Mouse (Mus musculus) layer of hippocampus, adult 11-12 months (tissue): ENCODE measurements around the gene Adam8.
A peak's percentile ranks its signal among the peaks of the same experiment; 100 is the strongest.

ENCODE experiments used
- DNase-seq: peaks from one replicate; pipeline ENCODE4 v3.0.0; 2022; ENCODE audit warnings: low spot score

Gene Adam8

DNA sequence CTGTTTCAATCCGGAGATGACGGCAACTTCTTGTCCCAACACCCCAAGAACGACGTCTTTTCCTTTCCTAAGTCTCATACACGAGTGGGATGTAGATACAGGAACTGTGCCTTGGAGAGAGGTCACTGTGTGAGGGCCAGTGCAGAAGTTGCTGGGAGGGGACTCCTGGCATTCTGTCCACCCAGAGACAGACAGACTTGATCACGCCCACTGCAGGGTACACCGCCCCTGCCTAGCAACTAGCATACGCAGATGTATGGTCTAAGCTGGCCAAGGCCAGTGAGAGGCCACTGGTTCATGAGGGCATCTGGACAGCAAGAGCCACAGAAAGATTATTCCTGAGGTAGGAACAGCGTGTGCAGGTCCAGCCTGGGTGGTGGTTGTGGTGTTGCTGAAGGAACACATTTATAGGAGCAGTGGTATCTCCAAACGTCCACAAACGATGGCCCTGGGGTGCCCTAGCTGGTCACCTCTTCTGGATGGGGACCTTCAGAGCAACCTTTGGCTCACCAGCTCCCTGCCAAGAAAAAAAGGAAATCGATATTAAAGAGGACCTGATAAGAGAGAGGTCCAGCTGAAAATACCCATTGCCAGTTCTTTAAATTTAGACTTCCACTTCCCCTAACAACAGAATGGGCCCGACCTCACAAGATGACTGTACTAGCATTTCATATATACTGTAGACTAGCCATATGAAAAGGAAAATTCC lies 13.2 kb downstream of the Adam8 start:
- peak; percentile 31 for DNase-seq

DNA sequence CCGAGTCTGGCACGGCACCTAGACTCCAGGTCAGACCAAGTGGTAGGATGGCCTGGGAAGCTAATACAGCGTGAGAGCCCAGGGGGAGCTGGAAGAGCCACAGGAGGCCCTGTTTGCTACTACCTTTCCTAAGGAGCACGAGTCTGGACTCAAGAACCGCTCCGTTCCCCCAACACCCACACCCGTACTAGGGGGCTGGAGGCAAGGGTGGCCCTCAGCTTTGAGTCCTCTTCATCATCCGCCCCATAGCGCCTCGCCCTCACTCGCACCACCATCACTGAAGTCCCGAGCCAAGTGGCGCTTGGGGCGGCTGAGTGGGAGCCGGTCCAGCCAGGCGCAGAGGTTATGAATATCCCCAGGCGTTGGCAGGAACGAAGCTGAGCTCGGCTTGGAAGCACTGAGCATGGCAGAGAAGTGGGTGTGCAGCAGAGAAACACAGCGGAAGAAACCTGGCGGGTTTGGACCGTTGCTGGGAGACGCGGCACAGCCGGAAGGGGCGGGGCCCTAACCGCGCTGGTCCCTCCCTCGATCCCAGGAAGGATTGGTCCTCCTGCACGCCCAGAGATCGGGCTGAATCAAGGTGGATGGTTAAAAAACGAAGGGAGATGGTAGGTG lies 14.0 kb downstream of the Adam8 start, which contains the start of gene 6430531B16Rik:
Gene 6430531B16Rik (minus strand): TSS at position 478 of the 615 bp plus-strand sequence.
- peak; percentile 88 for DNase-seq

DNA sequence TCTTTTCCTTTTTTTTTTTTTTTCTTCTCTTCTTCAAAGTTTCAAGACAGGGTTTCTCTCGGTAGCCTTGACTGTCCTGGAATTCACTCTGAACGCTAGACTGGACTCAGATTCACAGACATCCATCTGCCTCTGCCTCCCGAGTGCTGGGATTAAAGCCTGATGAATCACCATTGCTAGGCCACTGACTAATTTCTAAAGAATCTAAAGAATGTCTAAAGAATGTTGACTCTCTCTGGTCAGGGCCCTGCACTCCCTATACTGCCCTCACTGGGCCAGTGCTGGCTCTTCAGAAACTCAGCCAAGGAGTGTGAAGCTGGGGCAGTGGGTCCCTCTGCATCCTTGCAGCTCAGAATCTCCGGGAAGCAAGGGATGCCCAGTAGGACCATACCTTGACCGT lies 16.9 kb downstream of the Adam8 start:
- DNase-seq = no peak

DNA sequence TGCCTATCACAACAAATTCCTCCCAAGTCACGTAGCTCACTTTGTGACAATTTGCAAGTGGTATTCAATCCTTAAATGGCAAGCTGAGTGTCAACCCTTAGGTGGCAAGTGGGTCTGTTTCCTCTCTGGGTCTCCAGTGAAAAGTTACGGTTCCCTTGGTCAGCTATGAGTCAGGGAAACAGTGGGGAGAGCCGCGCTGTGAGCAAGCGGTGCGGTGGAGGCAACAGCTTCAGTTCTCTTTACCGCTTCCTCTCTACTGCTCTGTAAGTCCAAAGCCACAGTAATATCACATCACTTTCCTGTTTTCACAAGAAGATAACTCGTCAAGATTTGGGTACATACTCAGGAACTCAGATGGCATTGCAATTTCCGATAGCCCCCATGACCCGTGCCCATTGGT lies 18.1 kb downstream of the Adam8 start:
- no peak for DNase-seq

DNA sequence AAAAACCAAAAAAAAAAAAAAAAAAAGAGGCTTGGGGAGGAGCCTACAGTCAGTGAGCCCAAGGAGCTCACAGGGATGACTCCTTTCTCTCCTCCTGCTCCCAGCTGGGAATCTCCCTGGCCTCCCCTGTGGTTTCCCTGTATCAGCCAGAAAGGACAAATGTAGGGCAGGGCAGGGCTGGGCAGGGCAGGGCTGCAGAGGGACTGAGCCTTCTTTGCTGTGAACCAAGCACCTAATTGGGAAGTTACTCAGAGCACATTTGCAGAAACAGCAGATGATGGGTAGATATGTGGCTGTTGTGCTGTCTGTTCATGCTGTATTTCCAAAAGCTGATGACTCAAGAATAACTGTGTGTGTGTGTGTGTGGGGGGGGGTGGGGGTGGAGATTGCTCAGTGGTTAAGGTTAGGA lies 19.4 kb downstream of the Adam8 start:
- DNase-seq = no peak

DNA sequence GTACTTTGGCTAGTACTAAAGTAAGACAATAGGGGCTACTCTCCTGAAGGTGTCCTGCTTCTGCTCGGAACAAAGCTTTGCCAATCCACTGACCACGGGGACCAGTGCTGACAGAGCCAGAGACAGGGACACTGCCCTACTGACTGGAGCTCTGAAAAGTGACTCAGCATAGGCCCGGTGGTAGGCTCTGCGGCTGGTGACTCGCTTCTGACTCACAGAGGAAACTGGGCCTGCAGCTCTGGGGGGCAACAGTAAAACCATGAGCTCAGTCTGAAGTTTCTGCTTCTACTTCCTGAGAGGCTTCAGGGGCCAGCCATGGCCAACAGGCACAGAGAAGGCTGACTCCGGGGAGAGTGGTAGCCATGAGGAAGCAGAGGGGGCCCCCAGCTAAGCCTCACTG lies 20.9 kb downstream of the Adam8 start:
- DNase-seq = no peak

DNA sequence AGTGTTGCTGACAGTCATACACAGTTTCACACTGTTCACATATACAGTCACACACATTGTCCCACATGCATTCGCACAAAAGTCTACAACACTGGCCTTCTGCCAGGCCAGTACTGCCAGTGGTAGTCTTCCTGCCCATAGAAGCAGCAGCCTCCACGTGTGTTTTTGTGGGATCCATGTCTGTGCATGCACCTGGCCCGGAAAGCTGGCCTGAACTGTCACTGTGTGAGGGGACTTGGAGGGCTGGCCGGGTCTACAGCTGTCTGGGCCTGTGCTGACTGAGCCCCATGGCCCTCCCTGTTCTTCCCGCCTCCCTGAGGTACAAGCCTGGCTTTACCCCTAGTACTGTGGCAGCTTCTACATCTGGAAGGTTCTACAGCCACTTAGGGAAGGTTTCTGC lies 21.4 kb downstream of the Adam8 start:
- no peak for DNase-seq

DNA sequence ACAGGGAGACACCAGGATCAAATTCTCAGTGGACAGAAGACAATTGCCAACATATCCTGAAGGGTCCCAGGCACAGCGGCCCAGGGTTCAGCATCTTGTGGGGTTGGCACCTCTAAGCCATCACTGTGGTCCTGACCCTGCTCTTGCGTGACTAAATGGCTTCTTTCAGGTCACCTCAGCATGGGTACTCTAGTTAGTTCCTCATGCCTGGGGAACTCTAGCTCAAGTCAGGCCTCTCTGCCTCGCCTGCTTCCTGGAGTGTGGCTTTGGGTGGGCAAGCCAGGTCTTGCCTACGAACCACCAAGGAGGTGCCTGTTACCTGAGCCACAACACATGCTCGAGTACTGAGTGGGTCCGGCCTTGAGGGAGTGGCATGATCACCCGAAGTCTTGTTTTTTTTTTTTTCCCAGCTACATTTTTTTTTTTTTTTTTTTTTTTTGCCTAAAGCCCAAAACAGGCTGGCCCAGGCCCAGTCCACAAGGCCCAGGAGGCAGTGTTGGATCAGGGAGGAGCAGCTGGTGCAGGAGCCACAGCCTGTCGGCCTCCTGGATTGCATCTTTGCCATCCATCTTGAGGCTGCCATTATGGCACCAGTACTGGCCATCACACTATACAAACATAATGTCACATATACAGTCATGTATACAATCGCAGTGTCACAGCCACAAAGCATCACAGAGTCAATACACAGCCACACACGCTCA lies 22.0 kb downstream of the Adam8 start:
- DNase-seq = no peak

DNA sequence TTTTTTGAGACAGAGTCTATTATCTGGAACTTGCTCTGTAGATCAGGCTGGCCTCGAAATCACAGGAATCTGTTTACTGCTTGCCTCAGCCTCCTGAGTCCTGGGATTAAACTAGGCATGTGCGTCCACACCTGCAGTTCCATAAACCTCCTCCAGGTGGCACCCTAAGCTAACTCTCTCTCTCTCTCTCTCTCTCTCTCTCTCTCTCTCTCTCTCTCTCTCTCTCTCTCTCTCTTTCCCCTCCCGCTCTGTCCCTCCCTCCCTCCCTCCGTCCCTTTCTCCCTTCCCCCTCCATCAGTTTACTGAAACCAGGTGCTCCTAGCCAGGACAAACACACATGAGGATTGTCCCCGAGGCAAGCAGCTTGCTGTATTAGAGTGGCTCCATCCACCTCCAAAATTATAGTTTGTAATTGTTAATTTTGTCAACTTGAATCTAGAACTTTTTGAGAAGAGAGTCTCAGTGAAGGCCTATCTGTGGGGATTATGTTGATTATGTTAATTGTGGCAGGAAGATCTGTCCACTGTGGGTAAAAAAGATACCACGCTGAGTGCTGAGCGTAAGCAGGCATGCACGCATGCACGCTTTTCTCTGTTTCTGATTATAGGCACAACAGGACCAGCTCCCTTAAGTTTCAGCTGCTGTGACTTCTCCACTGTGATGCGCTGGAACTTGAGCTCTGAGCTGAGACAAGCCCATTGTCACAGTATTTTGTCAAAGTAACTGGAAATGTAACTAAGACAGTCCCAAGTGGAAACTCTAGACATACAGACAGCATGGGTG lies 22.8 kb downstream of the Adam8 start:
- DNase-seq = peak; percentile 94

DNA sequence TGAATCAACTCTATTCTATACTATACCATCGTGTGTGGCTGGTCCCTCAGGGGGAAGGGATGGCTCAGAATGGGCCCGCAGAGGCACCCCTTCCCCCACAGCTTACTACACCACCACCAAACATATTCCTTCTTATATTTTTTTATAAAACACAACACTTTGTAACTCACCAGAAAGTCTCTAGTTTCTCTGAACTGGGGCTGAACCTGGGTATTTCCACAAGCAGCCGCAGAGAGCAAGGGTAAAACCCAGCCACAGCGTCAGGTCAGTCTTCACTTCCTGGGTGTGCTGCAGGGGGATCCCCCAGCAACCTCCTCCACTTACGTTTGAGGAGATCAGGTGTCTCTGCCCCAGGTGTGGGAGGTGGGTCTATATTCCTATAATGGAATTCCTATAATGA lies 23.9 kb downstream of the Adam8 start:
- no peak for DNase-seq

DNA sequence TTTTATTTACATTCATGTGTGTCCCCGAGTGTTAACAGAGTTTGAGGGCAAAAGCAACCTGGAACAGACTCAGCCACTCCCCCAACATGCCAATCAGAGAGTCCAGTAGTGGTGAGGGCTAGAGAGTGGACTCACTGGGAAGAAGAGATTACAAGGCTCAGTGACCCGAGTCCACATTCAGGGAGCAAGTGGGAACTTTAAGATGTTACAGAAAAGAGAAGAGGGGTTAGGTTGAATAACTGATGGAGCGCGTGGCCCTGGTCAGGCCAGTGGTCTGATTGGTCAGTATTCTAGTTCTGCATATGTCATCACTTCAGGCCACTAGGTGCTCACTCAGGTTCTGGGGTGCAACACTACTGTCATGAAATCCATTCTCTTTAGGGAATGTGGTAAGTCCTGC lies 25.2 kb downstream of the Adam8 start:
- no peak for DNase-seq

DNA sequence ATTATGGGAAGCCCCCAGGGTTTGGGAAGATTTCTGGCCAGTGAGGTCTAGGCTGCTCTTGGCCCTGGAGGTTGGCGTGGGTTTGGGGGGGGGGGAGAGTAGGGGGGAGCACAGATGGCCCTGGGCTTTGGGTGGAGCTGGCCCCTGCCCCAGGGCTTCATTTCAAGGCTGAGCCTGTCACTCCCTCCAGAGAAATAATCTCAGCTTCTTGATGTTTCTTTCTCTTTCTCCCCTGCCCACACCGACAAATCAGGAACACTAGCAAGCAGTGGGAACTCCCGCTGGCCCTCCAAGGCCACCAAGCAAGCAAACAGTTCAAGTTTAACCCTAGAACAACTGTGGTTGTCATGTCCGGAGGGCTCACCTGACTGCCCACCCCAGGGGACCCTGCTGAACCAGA lies 28.5 kb downstream of the Adam8 start:
- DNase-seq = no peak

DNA sequence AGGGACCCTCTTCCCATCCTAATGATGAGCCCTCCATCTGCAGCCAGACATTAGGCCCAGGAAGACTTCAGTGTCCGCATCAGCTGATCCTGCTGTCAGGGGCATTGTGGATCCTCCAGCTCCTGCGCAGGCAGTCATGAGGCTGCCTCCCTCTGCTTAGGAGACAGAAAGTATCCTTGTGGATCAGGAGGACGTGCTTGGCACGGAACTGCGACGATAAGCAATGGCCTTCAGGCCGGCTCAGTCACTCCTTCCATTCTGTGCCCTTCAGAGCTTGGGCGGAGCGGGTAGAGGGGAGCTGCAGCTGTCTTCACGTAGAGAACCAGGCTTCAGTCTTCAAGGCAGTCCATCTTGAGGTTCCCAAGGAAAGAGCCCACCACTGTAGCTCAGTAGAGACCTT lies 31.2 kb downstream of the Adam8 start:
- DNase-seq = no peak

DNA sequence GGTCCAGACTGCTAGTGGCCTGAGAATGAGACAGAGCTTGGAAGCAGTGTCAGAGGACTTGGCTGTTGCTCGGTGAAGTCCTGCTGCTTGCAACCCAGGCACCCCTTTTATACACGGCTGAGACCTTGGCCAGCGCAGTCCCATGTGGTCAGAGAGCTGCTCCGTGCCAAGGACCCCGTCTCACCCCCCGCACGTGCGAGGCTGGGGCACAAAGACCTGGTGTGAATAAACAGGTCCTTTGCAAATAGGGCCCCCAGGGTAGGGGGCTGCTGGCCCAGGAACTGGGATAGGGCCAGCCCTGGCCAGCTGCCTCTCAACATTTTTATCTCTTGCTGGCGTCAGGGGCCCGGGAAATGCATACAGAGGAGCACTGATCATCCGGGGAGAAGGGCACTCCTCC lies 34.4 kb downstream of the Adam8 start:
- no peak for DNase-seq

DNA sequence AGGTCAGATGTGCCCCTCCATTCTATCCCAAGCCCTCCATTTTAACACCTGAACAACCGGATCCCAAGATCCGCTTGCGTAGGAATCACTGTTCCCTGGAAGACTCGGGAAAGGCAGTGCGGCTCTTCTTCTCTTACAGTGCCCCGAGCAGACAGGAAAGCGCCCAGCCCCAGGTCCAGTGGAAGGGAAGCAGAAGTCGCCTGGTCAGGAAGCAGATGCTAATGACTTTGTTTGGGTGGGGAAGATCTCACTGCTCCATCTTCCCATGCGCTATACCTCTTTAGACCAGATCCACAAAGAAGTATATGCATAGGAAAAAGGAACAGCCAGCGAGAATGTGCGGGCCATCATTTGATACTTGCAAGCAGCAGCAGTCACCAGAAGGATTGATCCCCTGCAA lies 34.9 kb downstream of the Adam8 start:
- DNase-seq = no peak

DNA sequence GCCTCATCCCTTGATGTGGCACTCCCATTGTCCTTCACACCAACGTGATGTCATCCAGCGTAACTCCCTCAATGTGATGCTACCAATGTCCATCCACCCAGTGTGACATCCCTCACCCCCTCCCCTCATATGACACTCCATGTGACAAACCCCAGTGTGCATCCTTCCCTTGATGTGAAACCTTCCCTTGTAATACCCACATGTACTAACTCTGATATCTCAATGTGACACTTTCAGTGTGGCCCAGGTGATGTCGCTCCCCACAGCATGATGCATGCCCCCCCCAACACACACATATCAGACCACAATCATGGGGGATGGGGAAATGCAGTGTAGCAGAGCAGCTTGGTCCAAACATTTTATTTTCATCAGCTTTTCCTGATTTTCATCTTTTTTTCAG lies 35.7 kb downstream of the Adam8 start:
- DNase-seq = no peak

DNA sequence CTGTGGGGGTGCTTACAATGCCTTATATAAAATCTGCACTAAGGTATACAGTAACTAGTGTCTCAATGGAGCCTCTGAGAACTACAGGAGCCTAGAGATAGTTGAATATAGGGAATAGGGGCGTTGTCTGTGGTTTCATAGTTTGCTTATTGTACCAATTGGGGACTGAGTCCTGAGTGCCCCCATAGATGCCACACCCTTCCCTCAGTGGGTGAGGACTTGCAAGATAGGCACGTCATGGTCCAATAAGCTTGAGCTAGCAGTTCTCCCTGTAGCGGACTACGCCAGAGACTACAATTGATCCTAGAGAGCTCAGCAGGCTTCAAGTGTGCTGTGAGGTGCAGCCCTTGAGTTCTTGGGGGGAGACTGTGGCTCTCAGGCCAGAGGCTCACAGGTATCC lies 36.9 kb downstream of the Adam8 start:
- DNase-seq = no peak

DNA sequence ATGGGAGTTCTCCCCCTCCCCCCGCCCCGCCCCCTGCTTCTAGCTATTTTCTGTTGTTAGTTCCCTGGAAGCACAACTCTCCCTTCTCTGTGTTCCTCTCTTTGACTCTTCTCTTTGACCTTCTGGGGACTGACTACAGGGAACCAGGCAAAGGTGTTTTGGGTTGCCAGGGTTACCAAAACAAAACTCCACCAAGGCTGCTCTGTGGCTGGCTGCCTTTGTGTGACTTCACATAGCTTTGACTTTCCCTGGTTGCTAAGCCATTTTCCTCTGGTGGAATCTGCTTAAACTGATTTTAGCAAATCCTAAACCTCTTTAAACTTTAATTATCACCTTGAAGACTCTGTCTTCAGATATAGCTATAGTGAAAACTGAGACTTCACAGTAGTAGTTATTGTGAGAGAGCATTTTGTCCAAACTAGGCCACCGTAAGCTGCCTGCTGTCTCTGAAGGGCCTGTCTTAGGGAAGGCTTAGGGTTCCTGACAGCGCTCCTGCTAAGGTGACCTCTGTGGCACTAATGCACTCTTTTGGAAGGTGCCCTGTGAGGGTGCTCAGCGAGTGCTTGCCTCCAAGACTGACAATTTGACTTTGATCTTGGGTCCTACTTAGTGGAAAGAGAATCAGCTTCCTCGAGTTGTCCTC lies 40.2 kb downstream of the Adam8 start:
- DNase-seq = no peak

DNA sequence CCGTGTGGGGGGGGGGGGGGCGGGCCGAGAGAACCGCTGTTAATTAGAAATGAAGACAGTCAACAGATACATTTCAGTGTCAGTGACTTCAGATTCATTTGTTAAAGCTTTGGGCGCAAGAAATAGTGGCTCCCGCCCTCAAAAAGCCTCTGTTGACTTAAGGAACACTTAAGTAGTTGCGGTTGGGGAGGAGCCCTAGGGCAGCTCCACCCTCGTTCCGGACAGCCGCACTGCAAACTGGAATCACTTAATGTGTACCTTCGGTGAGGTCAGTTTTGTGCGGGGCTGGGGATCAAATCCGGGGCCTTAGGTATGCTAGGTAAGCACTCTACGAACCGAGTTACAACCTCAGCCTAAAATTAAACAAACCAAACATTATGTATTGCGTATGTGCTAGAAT lies 41.3 kb downstream of the Adam8 start:
- DNase-seq = no peak

DNA sequence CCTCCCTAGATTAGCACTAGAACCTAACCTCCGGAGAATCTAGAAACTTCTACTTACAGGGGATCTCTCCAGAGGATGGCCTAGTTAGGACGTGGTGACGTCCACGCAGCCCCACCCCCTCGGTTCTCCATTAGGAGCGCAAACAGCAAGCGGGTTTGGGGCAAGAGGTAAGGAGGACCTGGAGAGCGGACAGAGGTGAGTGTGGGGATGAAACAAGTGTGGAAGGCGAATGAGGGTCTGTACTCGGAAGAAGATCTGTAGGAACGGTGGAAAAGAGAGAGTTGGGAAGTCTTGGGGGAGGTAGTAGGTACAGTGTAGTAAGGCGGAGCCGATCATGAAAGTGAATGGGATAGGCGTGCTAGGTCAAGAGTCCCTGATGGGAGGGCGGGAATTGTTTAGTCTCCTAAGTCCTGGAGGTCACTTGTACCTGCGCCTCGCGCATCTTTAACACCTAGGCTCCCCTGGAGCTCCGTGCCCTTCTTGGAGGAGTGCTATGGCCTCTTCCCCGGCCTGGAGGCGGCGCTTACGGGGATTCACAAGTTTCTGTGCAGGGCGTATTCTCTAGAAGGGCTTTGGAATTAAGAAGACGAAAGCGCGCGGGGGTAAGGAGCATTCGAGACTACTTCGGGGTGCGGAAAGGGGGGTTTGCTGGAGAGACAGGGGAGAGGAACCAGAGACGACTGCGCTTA lies 41.9 kb downstream of the Adam8 start:
- DNase-seq = no peak

DNA sequence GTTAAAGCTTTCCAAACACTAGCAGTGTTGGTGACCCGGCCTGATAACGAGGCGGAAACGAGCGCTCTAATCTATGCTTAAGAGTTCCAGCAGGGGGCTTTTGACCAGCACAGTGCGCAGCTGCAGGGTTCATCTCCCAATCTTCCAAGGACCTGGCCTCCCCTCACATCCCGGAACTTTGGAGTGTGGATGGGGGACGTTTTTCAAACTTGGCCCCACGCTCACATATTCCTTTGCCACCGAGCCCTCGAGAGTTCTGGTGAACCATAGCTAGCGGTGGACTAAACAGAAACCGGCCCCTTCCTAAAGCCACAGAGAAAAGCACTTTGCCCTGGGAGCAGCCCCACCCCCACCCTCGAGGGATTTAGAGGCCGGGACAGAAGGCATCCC lies 42.5 kb downstream of the Adam8 start:
- DNase-seq = no peak

DNA sequence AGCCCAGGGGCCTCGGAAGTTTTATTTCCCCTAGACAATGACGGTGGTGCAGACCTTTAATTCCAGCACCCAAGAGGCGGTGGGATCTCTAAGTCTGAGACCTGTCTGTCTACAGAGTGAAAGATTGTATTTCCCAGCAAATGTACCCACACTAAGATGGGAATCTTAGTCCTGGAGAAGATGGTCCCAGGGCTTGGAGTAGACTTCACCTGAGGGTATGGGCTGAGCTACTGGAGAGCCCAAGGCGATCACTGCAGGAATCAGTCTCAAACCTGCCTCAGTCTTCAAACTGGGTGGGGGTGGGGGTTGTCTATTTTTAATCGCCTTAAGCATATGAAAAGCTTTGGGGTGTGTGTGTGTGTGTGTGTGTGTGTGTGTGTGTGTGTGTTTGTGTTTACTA lies 46.3 kb downstream of the Adam8 start:
- no peak for DNase-seq
